Mouse (Mus musculus) stomach, postnatal 0 days (tissue): ENCODE data around the gene Creb3l4. TPM values are rescaled to one million over a fixed set of nuclear protein-coding genes. Genes with fewer than 3 reads are reported as not detected.

Experiments
- ATAC-seq: fragments of 200-750 bp; cut with Nextera tagmentation; 2 replicates; pipeline ENCODE4 v1.8.0; 2017; ENCODE audit not compliant: low FRiP score, low TSS enrichment
- DNase-seq: peaks from one replicate; pipeline ENCODE4 v3.0.0-alpha.2; 2016; ENCODE audit warnings: low spot score
- H3K27ac ChIP-seq: fragments of 300-500 bp; sonication (generic); replicated peaks from 2 replicates; pipeline ENCODE4 v1.5.1; 2014; ENCODE audit warnings: mild to moderate bottlenecking, control low read depth
- H3K27me3 ChIP-seq: fragments of 300-500 bp; sonication (generic); 2 replicates; pipeline ENCODE4 v1.6.1; 2014; ENCODE audit warnings: low read length; ENCODE audit not compliant: control insufficient read depth, insufficient read depth
- H3K36me3 ChIP-seq: fragments of 300-500 bp; sonication (generic); 2 replicates; pipeline ENCODE4 v1.6.1; 2014; ENCODE audit warnings: low read length, mixed read lengths; ENCODE audit not compliant: control insufficient read depth, insufficient read depth
- H3K4me1 ChIP-seq: fragments of 300-500 bp; sonication (generic); replicated peaks from 2 replicates; pipeline ENCODE4 v1.6.1; 2014; ENCODE audit warnings: antibody characterized with exemption; ENCODE audit not compliant: control insufficient read depth, insufficient read depth
- H3K4me2 ChIP-seq: fragments of 300-500 bp; sonication (generic); replicated peaks from 2 replicates; pipeline ENCODE4 v1.6.1; 2014; ENCODE audit warnings: low read depth, mild to moderate bottlenecking, control low read depth, moderate library complexity
- H3K4me3 ChIP-seq: fragments of 300-500 bp; sonication (generic); 2 replicates; pipeline ENCODE4 v1.5.1; 2014; ENCODE audit warnings: low read depth, low read length, control low read depth
- H3K9ac ChIP-seq: fragments of 300-500 bp; sonication (generic); 2 replicates; pipeline ENCODE4 v1.6.1; 2014; ENCODE audit warnings: mild to moderate bottlenecking, low read length, control low read depth, mixed read lengths
- H3K9me3 ChIP-seq: fragments of 300-500 bp; sonication (generic); 2 replicates; pipeline ENCODE4 v1.6.1; 2016; ENCODE audit warnings: low read length; ENCODE audit not compliant: control insufficient read depth
- CTCF ChIP-seq: IDR thresholded peaks from 2 replicates; pipeline ENCODE4 v1.5.1; 2016; ENCODE audit warnings: antibody characterized with exemption, low read depth, mild to moderate bottlenecking, moderate library complexity
- EP300 ChIP-seq: optimal IDR thresholded peaks from 2 replicates; pipeline ENCODE3; 2016; ENCODE audit warnings: antibody characterized with exemption
- WGBS: fragments of 180-500 bp; shearing (Covaris S2); extraction: QIAGEN DNeasy Blood & Tissue Kit; methylation state at CpG from one replicate; pipeline ENCODE4 v1.1.7; 2014; 5-methylcytosine and 5-hydroxymethylcytosine counted together
- polyA plus RNA-seq: library from polyadenylated mRNA; unstranded; fragments of >200 nt; fragmentation: Nextera tagmentation; extraction: Ambion mirVana; gene quantifications from 2 replicates; pipeline ENCODE4 v1.2.1, GENCODE M21; 2015

Creb3l4 gene
- polyA plus RNA-seq, 1 experiment from 2014 or later, result 41.9 TPM

GRCm38 (mm10) chr3:90213956-90214684, 29.2 kb downstream of the Creb3l4 start:
- 12% methylated on average over 12 of the region's 12 CpGs for WGBS
- H3K9ac ChIP-seq, result no peak overlapping the region

GRCm38 (mm10) chr3:90213377-90213866, 29.9 kb downstream of the Creb3l4 start, which contains the start of the genes Rps27 and Rab13:
Gene Rps27, minus strand, starts transcription at chr3:90213651.
Gene Rab13, plus strand, starts transcription at chr3:90213695.
- peaks cover 5% of the 10 kb centered on the region for H3K36me3 ChIP-seq
- no peaks in the 10 kb centered on the region for H3K9me3 ChIP-seq
- H3K4me3 ChIP-seq, result peak within 1 kb of the TSS; percentile 90
- peak within 1 kb of the TSS; percentile 98 for H3K9ac ChIP-seq
- no peaks in the 10 kb centered on the region for H3K27me3 ChIP-seq
- peak within 1 kb of the TSS; percentile 92 for H3K27ac ChIP-seq
- peak within 1 kb of the TSS; percentile 59 for H3K4me2 ChIP-seq
- DNase-seq, result peak; percentile 90
- H3K4me1 ChIP-seq, result peaks cover 4% of the 10 kb centered on the region; the same call in 1 of the 2 replicates
- under 1% methylated on average over 42 of the region's 42 CpGs for WGBS
- TF ChIP-seq EP300 (no peak), CTCF (no peak)
- ATAC-seq, result peak; percentile 94

More at GRCm38 (mm10) chr3:90213956-90214684, 29.2 kb downstream of the Creb3l4 start:
- peaks cover 3% of the 10 kb centered on the region; the same call in 1 of the 2 replicates for H3K36me3 ChIP-seq
- H3K27me3 ChIP-seq, result no peaks in the 10 kb centered on the region
- ATAC-seq, result no peak; the same call in 1 of the 2 replicates
- peak overlapping the region; percentile 59 for H3K4me2 ChIP-seq
- DNase-seq, result no peak
- H3K4me1 ChIP-seq, result peaks cover 4% of the 10 kb centered on the region; the same call in 1 of the 2 replicates
- TF ChIP-seq CTCF (no peak), EP300 (no peak)
- no peak overlapping the region for H3K27ac ChIP-seq
- peak overlapping the region; percentile 90 for H3K4me3 ChIP-seq
- no peaks in the 10 kb centered on the region for H3K9me3 ChIP-seq

- DNase-seq (no peak), ATAC-seq (no peak)
- Histone ChIP-seq H3K27ac (no peak overlapping the region), H3K4me2 (peak overlapping the region; percentile 57), H3K27me3 (no peaks in the 10 kb centered on the region), H3K36me3 (peaks cover 6% of the 10 kb centered on the region), H3K9me3 (no peaks in the 10 kb centered on the region), H3K4me3 (peak overlapping the region; percentile 90), H3K4me1 (peaks cover 4% of the 10 kb centered on the region; the same call in 1 of the 2 replicates), H3K9ac (peak overlapping the region; percentile 98)
- TF ChIP-seq CTCF, result no peak
- WGBS, result 3% methylated on average over 5 of the region's 5 CpGs
These were observed 30.6 kb downstream of the Creb3l4 start for GRCm38 (mm10) chr3:90212723-90213122.

- Histone ChIP-seq H3K27me3 (no peaks in the 10 kb centered on the region), H3K4me2 (peak overlapping the region; percentile 57), H3K4me3 (peak overlapping the region; percentile 90), H3K4me1 (peaks cover 4% of the 10 kb centered on the region; the same call in 1 of the 2 replicates), H3K9me3 (no peaks in the 10 kb centered on the region), H3K9ac (peak overlapping the region; percentile 98), H3K27ac (no peak overlapping the region), H3K36me3 (peaks cover 6% of the 10 kb centered on the region)
- ATAC-seq (no peak), DNase-seq (peak; percentile 15)
- 54% methylated on average over 13 of the region's 13 CpGs for WGBS
- no peak for TF ChIP-seq EP300
- TF ChIP-seq CTCF, result no peak
These were observed 31.6 kb downstream of the Creb3l4 start for GRCm38 (mm10) chr3:90211475-90212398.

GRCm38 (mm10) chr3:90209908-90210566, 33.3 kb downstream of the Creb3l4 start:
- H3K9me3 ChIP-seq, result no peaks in the 10 kb centered on the region
- DNase-seq (no peak), ATAC-seq (no peak)
- H3K27ac ChIP-seq, result no peak overlapping the region
- H3K9ac ChIP-seq, result no peak overlapping the region
- TF ChIP-seq EP300 (no peak), CTCF (no peak)
- H3K4me2 ChIP-seq, result no peak overlapping the region
- peaks cover 4% of the 10 kb centered on the region; the same call in 1 of the 2 replicates for H3K4me1 ChIP-seq
- peaks cover 6% of the 10 kb centered on the region for H3K36me3 ChIP-seq
- 93% methylated on average over 5 of the region's 5 CpGs for WGBS
- no peaks in the 10 kb centered on the region for H3K27me3 ChIP-seq
- H3K4me3 ChIP-seq, result no peak overlapping the region
